Mouse (Mus musculus): ENCODE data around the gene Abtb2. TPM values are rescaled to one million over a fixed set of nuclear protein-coding genes. Genes with fewer than 3 reads are reported as not detected.

Abtb2 gene
- polyA plus RNA-seq, 1 experiment from 2014 or later: 4.5 TPM

GRCm38 (mm10) chr2:103586423-103586822, 20.3 kb downstream of the Abtb2 start:
- 81% methylated on average over 3 of the region's 3 CpGs for WGBS
- Histone ChIP-seq H3K4me1 (no peaks in the 10 kb centered on the region), H3K4me2 (no peak overlapping the region), H3K4me3 (replicated peaks) (no peak overlapping the region), H3K27ac (no peak overlapping the region), H3K9me3 (no peaks in the 10 kb centered on the region), H3K36me3 (no peaks in the 10 kb centered on the region), H3K9ac (no peak overlapping the region), H3K27me3 (replicated peaks) (no peaks in the 10 kb centered on the region)
- ATAC-seq (ENCODE audit: insufficient read depth, low FRiP score, low read depth): no peak

- ATAC-seq (ENCODE audit: insufficient read depth, low FRiP score, low read depth): no peak
- Histone ChIP-seq H3K4me2 (no peak overlapping the region), H3K27me3 (replicated peaks) (no peaks in the 10 kb centered on the region), H3K4me3 (replicated peaks) (no peak overlapping the region), H3K36me3 (no peaks in the 10 kb centered on the region), H3K9me3 (no peaks in the 10 kb centered on the region), H3K9ac (no peak overlapping the region), H3K27ac (no peak overlapping the region), H3K4me1 (no peaks in the 10 kb centered on the region; the same call in 1 of the 2 replicates)
- 75% methylated on average over 5 of the region's 5 CpGs for WGBS
These were observed 22.7 kb downstream of the Abtb2 start for GRCm38 (mm10) chr2:103588776-103589175.

GRCm38 (mm10) chr2:103589400-103589799, 23.3 kb downstream of the Abtb2 start:
- WGBS: 77% methylated on average over 4 of the region's 4 CpGs
- no peaks in the 10 kb centered on the region for H3K27me3 ChIP-seq (replicated peaks)
- H3K4me3 ChIP-seq (replicated peaks): no peak overlapping the region
- H3K4me2 ChIP-seq: no peak overlapping the region
- no peak overlapping the region for H3K27ac ChIP-seq
- no peak for ATAC-seq (ENCODE audit: insufficient read depth, low FRiP score, low read depth)
- H3K9me3 ChIP-seq: no peaks in the 10 kb centered on the region
- H3K4me1 ChIP-seq: no peaks in the 10 kb centered on the region; the same call in 1 of the 2 replicates
- H3K9ac ChIP-seq: no peak overlapping the region
- H3K36me3 ChIP-seq: no peaks in the 10 kb centered on the region

- Histone ChIP-seq H3K4me3 (replicated peaks) (no peak overlapping the region), H3K4me2 (no peak overlapping the region), H3K4me1 (no peaks in the 10 kb centered on the region; the same call in 1 of the 2 replicates), H3K36me3 (no peaks in the 10 kb centered on the region), H3K27me3 (replicated peaks) (no peaks in the 10 kb centered on the region), H3K9me3 (no peaks in the 10 kb centered on the region), H3K9ac (no peak overlapping the region), H3K27ac (no peak overlapping the region)
- no peak for ATAC-seq (ENCODE audit: insufficient read depth, low FRiP score, low read depth)
- 89% methylated on average over 7 of the region's 7 CpGs for WGBS
These were observed 24.5 kb downstream of the Abtb2 start for GRCm38 (mm10) chr2:103590645-103591044.

- Histone ChIP-seq H3K9ac (no peak overlapping the region), H3K4me2 (no peak overlapping the region), H3K36me3 (no peaks in the 10 kb centered on the region), H3K9me3 (no peaks in the 10 kb centered on the region), H3K27me3 (replicated peaks) (no peaks in the 10 kb centered on the region), H3K4me3 (replicated peaks) (no peak overlapping the region), H3K27ac (0 out of 2 replicates have a peak overlapping the region, but pooled peaks have one; percentile 11), H3K4me1 (no peaks in the 10 kb centered on the region; the same call in 1 of the 2 replicates)
- no peak for ATAC-seq (ENCODE audit: insufficient read depth, low FRiP score, low read depth)
- 52% methylated on average over 9 of the region's 9 CpGs for WGBS
These were observed 25.9 kb downstream of the Abtb2 start for GRCm38 (mm10) chr2:103591742-103592590.

- Histone ChIP-seq H3K27me3 (replicated peaks) (no peaks in the 10 kb centered on the region), H3K4me1 (no peaks in the 10 kb centered on the region; the same call in 1 of the 2 replicates), H3K4me3 (replicated peaks) (no peak overlapping the region), H3K9me3 (no peaks in the 10 kb centered on the region), H3K27ac (no peak overlapping the region), H3K4me2 (no peak overlapping the region), H3K9ac (no peak overlapping the region), H3K36me3 (no peaks in the 10 kb centered on the region)
- ATAC-seq (ENCODE audit: insufficient read depth, low FRiP score, low read depth): no peak
- WGBS: 79% methylated on average over 3 of the region's 3 CpGs
These were observed 26.4 kb downstream of the Abtb2 start for GRCm38 (mm10) chr2:103592591-103592929.

GRCm38 (mm10) chr2:103594592-103595011, 28.5 kb downstream of the Abtb2 start:
- no peak for ATAC-seq (ENCODE audit: insufficient read depth, low FRiP score, low read depth)
- no peak overlapping the region for H3K9ac ChIP-seq
- no peaks in the 10 kb centered on the region; the same call in 1 of the 2 replicates for H3K4me1 ChIP-seq
- no peak overlapping the region for H3K4me3 ChIP-seq (replicated peaks)
- no peaks in the 10 kb centered on the region for H3K36me3 ChIP-seq
- H3K27me3 ChIP-seq (replicated peaks): no peaks in the 10 kb centered on the region
- no peaks in the 10 kb centered on the region for H3K9me3 ChIP-seq
- H3K4me2 ChIP-seq: no peak overlapping the region
- WGBS: 48% methylated on average over 6 of the region's 6 CpGs
- no peak overlapping the region for H3K27ac ChIP-seq

GRCm38 (mm10) chr2:103595028-103595651, 29.0 kb downstream of the Abtb2 start:
- Histone ChIP-seq H3K27ac (no peak overlapping the region), H3K4me2 (no peak overlapping the region), H3K9me3 (no peaks in the 10 kb centered on the region), H3K4me3 (replicated peaks) (no peak overlapping the region), H3K36me3 (no peaks in the 10 kb centered on the region), H3K27me3 (replicated peaks) (no peaks in the 10 kb centered on the region), H3K4me1 (peaks cover 2% of the 10 kb centered on the region), H3K9ac (no peak overlapping the region)
- WGBS: 46% methylated on average over 5 of the region's 5 CpGs
- no peak; the same call in 1 of the 2 replicates for ATAC-seq (ENCODE audit: insufficient read depth, low FRiP score, low read depth)

- H3K27ac ChIP-seq: no peak overlapping the region
These were observed 33.2 kb downstream of the Abtb2 start for GRCm38 (mm10) chr2:103599296-103599695.

GRCm38 (mm10) chr2:103600165-103600891, 34.2 kb downstream of the Abtb2 start:
- H3K4me2 ChIP-seq: no peak overlapping the region
- no peaks in the 10 kb centered on the region for H3K36me3 ChIP-seq
- no peak overlapping the region for H3K27ac ChIP-seq
- no peak for ATAC-seq (ENCODE audit: insufficient read depth, low FRiP score, low read depth)
- H3K4me1 ChIP-seq: peaks cover 4% of the 10 kb centered on the region; the same call in 1 of the 2 replicates
- no peak overlapping the region for H3K4me3 ChIP-seq (replicated peaks)
- no peak overlapping the region for H3K9ac ChIP-seq
- H3K9me3 ChIP-seq: no peaks in the 10 kb centered on the region
- WGBS: 59% methylated on average over 8 of the region's 8 CpGs
- no peaks in the 10 kb centered on the region for H3K27me3 ChIP-seq (replicated peaks)

More at GRCm38 (mm10) chr2:103599296-103599695, 33.2 kb downstream of the Abtb2 start:
- no peak for ATAC-seq (ENCODE audit: insufficient read depth, low FRiP score, low read depth)
- no peaks in the 10 kb centered on the region for H3K36me3 ChIP-seq
- no peaks in the 10 kb centered on the region for H3K9me3 ChIP-seq
- peaks cover 4% of the 10 kb centered on the region; the same call in 1 of the 2 replicates for H3K4me1 ChIP-seq
- no peak overlapping the region for H3K4me3 ChIP-seq (replicated peaks)
- no peak overlapping the region for H3K9ac ChIP-seq
- WGBS: 53% methylated on average over 1 of the region's 1 CpGs
- no peaks in the 10 kb centered on the region for H3K27me3 ChIP-seq (replicated peaks)
- no peak overlapping the region for H3K4me2 ChIP-seq

GRCm38 (mm10) chr2:103601126-103601525, 35.0 kb downstream of the Abtb2 start:
- 24% methylated on average over 1 of the region's 1 CpGs for WGBS
- no peaks in the 10 kb centered on the region for H3K9me3 ChIP-seq
- H3K27me3 ChIP-seq (replicated peaks): no peaks in the 10 kb centered on the region
- no peak overlapping the region for H3K27ac ChIP-seq
- H3K4me3 ChIP-seq (replicated peaks): no peak overlapping the region
- peaks cover 4% of the 10 kb centered on the region; the same call in 1 of the 2 replicates for H3K4me1 ChIP-seq
- no peak overlapping the region for H3K9ac ChIP-seq
- no peak for ATAC-seq (ENCODE audit: insufficient read depth, low FRiP score, low read depth)
- no peaks in the 10 kb centered on the region for H3K36me3 ChIP-seq
- no peak overlapping the region for H3K4me2 ChIP-seq

All from stomach, embryonic 15.5 days (tissue).